ENCODE assay signal across 32 mouse cellular contexts in genomic region chr17:56559386-56559785, GRCm38 (mm10). TPM values are rescaled to one million over a fixed set of nuclear protein-coding genes. Genes with fewer than 3 reads are reported as not detected.
DNase-seq lines count a peak whose midpoint lies in the region; TF ChIP-seq lines count a peak whose summit lies in the region.
"Had no signal": no experiment of that assay in that cellular context is flagged by ENCODE, and none has a peak within 500 bp of the region (broad histone marks: within the 10 kb centered on the region; RNA-seq: fewer than 3 reads in every experiment).

No protein-coding gene starts in this region.

- H3K4me1 ChIP-seq in liver, adult 2 months (ENCODE audit: control insufficient read depth, insufficient read depth, low read length) = peaks cover 3% of the 10 kb centered on the region; the same call in 1 of the 2 replicates
- H3K4me1 ChIP-seq: limb, embryonic 10.5 days; liver, embryonic 12.5 days; midbrain, embryonic 12.5 days had no signal

- no peak overlapping the region for H3K9ac ChIP-seq in liver, adult 2 months (ENCODE audit: low read depth, low read length)
- H3K9ac ChIP-seq: liver, embryonic 12.5 days; lung, embryonic 14.5 days; midbrain, embryonic 12.5 days; neural tube, embryonic 12.5 days had no signal

- no peak overlapping the region for H3K4me3 ChIP-seq in liver, adult 2 months (ENCODE audit: insufficient read depth, low read depth, low read length)
- H3K4me3 ChIP-seq: embryonic facial prominence, embryonic 10.5 days; forebrain, embryonic 10.5 days; left cerebral cortex, adult 2 months; limb, embryonic 10.5 days; liver, embryonic 12.5 days; midbrain, embryonic 12.5 days; neural tube, embryonic 12.5 days had no signal

- WGBS in liver, adult 2 months = 74% methylated on average over 3 of the region's 3 CpGs

- peak; percentile 79 for DNase-seq in liver, adult 2 months (ENCODE audit: extremely low read depth, low read depth, low spot score)
- no peak for DNase-seq in liver
- DNase-seq in 3T3-L1 (ENCODE audit: low read depth, low spot score) = peak; percentile 41
- peak; percentile 76 for DNase-seq in 416B (ENCODE audit: low read depth)
- peak; percentile 84 for DNase-seq in fat pad, adult 2 months (ENCODE audit: extremely low read depth, low read depth, low spot score)
- DNase-seq in gastrocnemius, postnatal 36 days = no peak
- no peak for DNase-seq in kidney, postnatal 4 days
- DNase-seq in gastrocnemius, postnatal 4 days (ENCODE audit: low spot score in 2 of 2) = no peak
- DNase-seq: cerebellum, adult 11 months; gastrocnemius, postnatal 25 days; kidney, adult 11 months; lung, embryonic 14.5 days had no signal

- no peak for TF ChIP-seq CTCF in liver, adult 2 months (IDR thresholded peaks at IDR 0.05; ENCODE audit: low read depth, low read length)

- H3K27me3 ChIP-seq in liver, adult 2 months (ENCODE audit: control insufficient read depth, insufficient read depth, low read length) = no peaks in the 10 kb centered on the region
- H3K27me3 ChIP-seq: midbrain, embryonic 12.5 days; neural tube, embryonic 12.5 days had no signal

- TF ChIP-seq POLR2A in liver, adult 2 months (IDR thresholded peaks at IDR 0.05; ENCODE audit: extremely low read depth, insufficient read depth, low read length) = no peak

- H3K27ac ChIP-seq in liver, adult 2 months (replicated peaks; ENCODE audit: insufficient read depth, low read depth, low read length) = no peak overlapping the region
- H3K27ac ChIP-seq: embryonic facial prominence, embryonic 10.5 days; forebrain, embryonic 10.5 days; left cerebral cortex, adult 2 months; limb, embryonic 10.5 days; liver, embryonic 12.5 days; macrophage; midbrain, embryonic 12.5 days; neural tube, embryonic 12.5 days had no signal

- H3K36me3 ChIP-seq in liver, adult 2 months (ENCODE audit: control insufficient read depth, insufficient read depth, low read length) = peaks cover 20% of the 10 kb centered on the region

- no peaks in the 10 kb centered on the region for H3K79me2 ChIP-seq in liver, adult 2 months (ENCODE audit: control insufficient read depth, insufficient read depth, low read length)

- intact Hi-C loops in gastrocnemius, postnatal 36 days (cut with DNase I) = no loop called here

RNA-seq across cellular contexts. Expression of gene Gm20219, which starts 5.2 kb away (rescaled TPM):
- not detected in 2 replicates for total RNA-seq in liver, adult 2 months (2014; rRNA removed)
- 0.14 and 0.31 TPM in 2 replicates for polyA plus RNA-seq in liver, adult 2 months (2012; rRNA removed)
- under 1 TPM; 0.27 to 0.74 TPM for total RNA-seq in gastrocnemius, postnatal 36 days (2021)
- total RNA-seq in gastrocnemius, postnatal 4 days (2021) = 1 to 10 TPM in 1 of 2 experiments, under 1 TPM in 1; 0.83 to 1.4 TPM

RNA-seq across cellular contexts. Expression of gene Safb2, which starts 25.0 kb away (rescaled TPM):
- total RNA-seq in liver, adult 2 months (2014; rRNA removed) = 30.6 and 32.8 TPM in 2 replicates
- 41.7 and 62.3 TPM in 2 replicates for polyA plus RNA-seq in liver, adult 2 months (2012; rRNA removed)
- 10 to 100 TPM; 29.6 to 34.2 TPM for total RNA-seq in gastrocnemius, postnatal 36 days (2021)
- 10 to 100 TPM; 56.4 to 78.9 TPM for total RNA-seq in gastrocnemius, postnatal 4 days (2021)

RNA-seq across cellular contexts. Expression of gene Safb, which starts 25.2 kb away (rescaled TPM):
- total RNA-seq in liver, adult 2 months (2014; rRNA removed) = 20.8 and 22.9 TPM in 2 replicates
- 36.6 and 56.2 TPM in 2 replicates for polyA plus RNA-seq in liver, adult 2 months (2012; rRNA removed)
- total RNA-seq in gastrocnemius, postnatal 36 days (2021) = 10 to 100 TPM; 35.9 to 39.7 TPM
- total RNA-seq in gastrocnemius, postnatal 4 days (2021) = 100 to 1,000 TPM in 1 of 2 experiments, 10 to 100 TPM in 1; 96.9 to 117 TPM

RNA-seq across cellular contexts. Expression of gene Znrf4, which starts 47.2 kb away (rescaled TPM):
- not detected in 2 replicates for total RNA-seq in liver, adult 2 months (2014; rRNA removed)
- not detected in 2 replicates for polyA plus RNA-seq in liver, adult 2 months (2012; rRNA removed)
- total RNA-seq in gastrocnemius, postnatal 36 days (2021) = not detected
- total RNA-seq in gastrocnemius, postnatal 4 days (2021) = not detected
- total RNA-seq: adrenal gland, postnatal 4 days; G1E; gastrocnemius, postnatal 25 days; hematopoietic stem cell, adult 5-6 weeks; layer of hippocampus, postnatal 10 days; left cerebral cortex, adult 2 months; monocyte, adult 5-6 weeks had no signal
- polyA plus RNA-seq: activated CD4-positive, CD25-positive, alpha-beta regulatory T cell, adult 4 months; cortical plate, adult 2 months; embryonic facial prominence, embryonic 10.5 days; forebrain, embryonic 10.5 days; G1E; heart, embryonic 11.5 days; heart, postnatal 0 days; kidney, embryonic 16.5 days; large intestine, adult 2 months; limb, embryonic 10.5 days; liver, embryonic 12.5 days; lung, embryonic 14.5 days; macrophage; midbrain, embryonic 12.5 days; neural tube, embryonic 12.5 days; spleen, adult 2 months had no signal

RNA-seq across cellular contexts. Expression of gene 2410015M20Rik, which starts 50.2 kb away (rescaled TPM):
- 201 and 208 TPM in 2 replicates for total RNA-seq in liver, adult 2 months (2014; rRNA removed)
- 214 and 259 TPM in 2 replicates for polyA plus RNA-seq in liver, adult 2 months (2012; rRNA removed)
- 100 to 1,000 TPM; 130 to 135 TPM for total RNA-seq in gastrocnemius, postnatal 36 days (2021)
- 100 to 1,000 TPM; 232 to 255 TPM for total RNA-seq in gastrocnemius, postnatal 4 days (2021)

Comparison
In these comparisons a context has a peak if more than half of its experiments do, and no peak if none do; other contexts are left out.
1. DNase-seq: peak in liver, adult 2 months (single experiment), 3T3-L1 (single experiment), 416B (single experiment) and fat pad, adult 2 months (single experiment); none in liver (single experiment), gastrocnemius, postnatal 36 days (0 of 2), kidney, postnatal 4 days (0 of 2) and gastrocnemius, postnatal 4 days (0 of 2).